Mouse (Mus musculus): Measurements from ENCODE around the gene Stk32c.

- TF ChIP-seq CTCF (IDR thresholded peaks at IDR 0.05; ENCODE audit: control insufficient read depth, insufficient read depth, insufficient replicate concordance, low read depth, low read length): no peak
- TF ChIP-seq POLR2A (IDR thresholded peaks at IDR 0.05; ENCODE audit: control insufficient read depth, low read depth, low read length): no peak
Observed at GRCm38 (mm10) chr7:139139921-139140461, 73.1 kb downstream of the Stk32c start.
